Mouse (Mus musculus) erythroblast, embryonic 14.5 days (primary cell): ENCODE results near the gene Tm2d3.

Experiments used
- GATA1 ChIP-seq: IDR thresholded peaks from 2 replicates; pipeline ENCODE4 v1.6.1; 2012; ENCODE audit warnings: low read length, inconsistent platforms, mixed read lengths
- TAL1 ChIP-seq: IDR thresholded peaks from 3 replicates; pipeline ENCODE4 v1.6.1; 2012; ENCODE audit warnings: low read length, inconsistent platforms, mixed read lengths

- TF ChIP-seq GATA1, result no peak
- TF ChIP-seq TAL1, result no peak
Observed at GRCm38 (mm10) chr7:65650662-65651061, 40.3 kb upstream of the Tm2d3 start.
